Mouse (Mus musculus) G1E (cell line): ENCODE data around the gene Zfp316.

Experiments
- CTCF ChIP-seq: IDR thresholded peaks from 2 replicates; pipeline ENCODE4 v1.5.1; 2012; ENCODE audit warnings: low read depth, low read length, inconsistent platforms, mixed read lengths
- TAL1 ChIP-seq: conservative IDR thresholded peaks from 2 replicates; pipeline ENCODE4 v1.6.1; 2012; ENCODE audit warnings: low read depth, low read length, inconsistent platforms, mixed read lengths

DNA sequence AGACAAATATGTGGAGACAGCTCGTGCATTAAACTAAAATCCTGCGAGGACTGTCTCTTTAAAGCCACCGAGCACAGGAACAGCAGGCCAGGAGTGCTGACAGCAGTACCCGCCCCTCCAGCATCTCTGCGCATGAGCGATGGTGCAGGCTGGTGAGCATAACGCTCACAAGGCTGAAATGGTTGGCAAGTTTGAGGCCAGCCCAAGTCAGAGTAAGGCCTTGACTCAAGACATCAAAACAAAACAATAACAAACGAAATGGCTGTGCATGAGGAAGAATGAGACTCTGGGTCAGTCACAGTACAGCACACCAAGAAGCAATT, 47.4 kb upstream of the Zfp316 start:
- TF ChIP-seq CTCF (no peak), TAL1 (no peak)
